Mouse (Mus musculus) macrophage (primary cell): Measurements from ENCODE around the gene Cd27. TPM values are rescaled to one million over a fixed set of nuclear protein-coding genes. Genes with fewer than 3 reads are reported as not detected.

Experiments
- H3K27ac ChIP-seq: fragments of 350-480 bp; formaldehyde crosslinking; 2 replicates; pipeline ENCODE4 v1.9.0; 2021
- H3K36me3 ChIP-seq: fragments of 350-480 bp; formaldehyde crosslinking; 2 replicates; pipeline ENCODE4 v1.9.0; 2021; ENCODE audit errors: inconsistent target
- H3K4me3 ChIP-seq: fragments of 350-480 bp; formaldehyde crosslinking; 2 replicates; pipeline ENCODE4 v1.9.0; 2021; ENCODE audit errors: inconsistent target
- H3K79me2 ChIP-seq: fragments of 350-480 bp; formaldehyde crosslinking; 2 replicates; pipeline ENCODE4 v1.9.0; 2021; ENCODE audit errors: inconsistent target
- WGBS: methylation state at CpG from one replicate; pipeline ENCODE4 v1.1.7; 2026; ENCODE audit warnings: inconsistent platforms; ENCODE audit not compliant: missing documents; 5-methylcytosine and 5-hydroxymethylcytosine counted together
- polyA plus RNA-seq: library from polyadenylated mRNA; stranded (reverse); fragments of 250-400 nt; gene quantifications from 3 replicates; pipeline ENCODE4 v1.2.4, GENCODE M21; 2018; ENCODE audit warnings: inconsistent platforms

The Cd27 gene
- polyA plus RNA-seq, 1 experiment from 2014 or later, result not detected

- Histone ChIP-seq H3K36me3 (no peaks in the 10 kb centered on the region), H3K27ac (no peak overlapping the region), H3K79me2 (peaks cover 16% of the 10 kb centered on the region; the same call in 1 of the 2 replicates), H3K4me3 (no peak overlapping the region)
- 89% methylated on average over 6 of the region's 6 CpGs for WGBS
These were observed 23.1 kb downstream of the Cd27 start for GRCm38 (mm10) chr6:125213715-125214114.

GRCm38 (mm10) chr6:125213129-125213528 lies 23.7 kb downstream of the Cd27 start:
- H3K79me2 ChIP-seq, result peaks cover 16% of the 10 kb centered on the region; the same call in 1 of the 2 replicates
- H3K27ac ChIP-seq, result no peak overlapping the region
- 90% methylated on average over 6 of the region's 6 CpGs for WGBS
- no peak overlapping the region for H3K4me3 ChIP-seq
- H3K36me3 ChIP-seq, result no peaks in the 10 kb centered on the region

- H3K36me3 ChIP-seq, result no peaks in the 10 kb centered on the region
- peaks cover 16% of the 10 kb centered on the region; the same call in 1 of the 2 replicates for H3K79me2 ChIP-seq
- no peak overlapping the region for H3K27ac ChIP-seq
- WGBS, result 21% methylated on average over 2 of the region's 2 CpGs
- no peak overlapping the region for H3K4me3 ChIP-seq
These were observed 24.2 kb downstream of the Cd27 start for GRCm38 (mm10) chr6:125212621-125213020.

GRCm38 (mm10) chr6:125210436-125210835 lies 26.4 kb downstream of the Cd27 start:
- Histone ChIP-seq H3K27ac (no peak overlapping the region), H3K36me3 (no peaks in the 10 kb centered on the region), H3K79me2 (no peaks in the 10 kb centered on the region), H3K4me3 (no peak overlapping the region)
- 100% methylated on average over 1 of the region's 1 CpGs for WGBS

- H3K79me2 ChIP-seq, result peaks cover 14% of the 10 kb centered on the region
- H3K4me3 ChIP-seq, result no peak overlapping the region
- H3K27ac ChIP-seq, result no peak overlapping the region
- H3K36me3 ChIP-seq, result peaks cover 8% of the 10 kb centered on the region; the same call in 1 of the 2 replicates
- 91% methylated on average over 4 of the region's 5 CpGs for WGBS
These were observed 39.6 kb downstream of the Cd27 start for GRCm38 (mm10) chr6:125197166-125197565.

GRCm38 (mm10) chr6:125196301-125196700 lies 40.5 kb downstream of the Cd27 start:
- no peak overlapping the region for H3K27ac ChIP-seq
- H3K79me2 ChIP-seq, result peaks cover 15% of the 10 kb centered on the region
- H3K36me3 ChIP-seq, result peaks cover 8% of the 10 kb centered on the region; the same call in 1 of the 2 replicates
- H3K4me3 ChIP-seq, result no peak overlapping the region
- WGBS, result 86% methylated on average over 3 of the region's 3 CpGs

GRCm38 (mm10) chr6:125195541-125196075 lies 41.2 kb downstream of the Cd27 start:
- 86% methylated on average over 1 of the region's 1 CpGs for WGBS

GRCm38 (mm10) chr6:125193390-125193789 lies 43.4 kb downstream of the Cd27 start:
- WGBS, result 48% methylated on average over 6 of the region's 7 CpGs
- Histone ChIP-seq H3K79me2 (peaks cover 44% of the 10 kb centered on the region), H3K36me3 (peaks cover 8% of the 10 kb centered on the region; the same call in 1 of the 2 replicates), H3K27ac (peak overlapping the region; percentile 4), H3K4me3 (peak overlapping the region; percentile 91; the same call in 1 of the 2 replicates)

More at GRCm38 (mm10) chr6:125195541-125196075, 41.2 kb downstream of the Cd27 start:
- no peak overlapping the region for H3K4me3 ChIP-seq
- peaks cover 22% of the 10 kb centered on the region for H3K79me2 ChIP-seq
- H3K27ac ChIP-seq, result no peak overlapping the region
- H3K36me3 ChIP-seq, result peaks cover 8% of the 10 kb centered on the region; the same call in 1 of the 2 replicates

GRCm38 (mm10) chr6:125192841-125193240 lies 44.0 kb downstream of the Cd27 start:
- 30% methylated on average over 5 of the region's 5 CpGs for WGBS
- H3K36me3 ChIP-seq, result peaks cover 8% of the 10 kb centered on the region; the same call in 1 of the 2 replicates
- H3K27ac ChIP-seq, result peak overlapping the region; percentile 94
- peak overlapping the region; percentile 91 for H3K4me3 ChIP-seq
- peaks cover 49% of the 10 kb centered on the region for H3K79me2 ChIP-seq

- peaks cover 8% of the 10 kb centered on the region; the same call in 1 of the 2 replicates for H3K36me3 ChIP-seq
- peaks cover 56% of the 10 kb centered on the region for H3K79me2 ChIP-seq
- peak overlapping the region; percentile 94 for H3K27ac ChIP-seq
- H3K4me3 ChIP-seq, result peak overlapping the region; percentile 91
- under 1% methylated on average over 32 of the region's 34 CpGs for WGBS
These were observed 44.6 kb downstream of the Cd27 start for GRCm38 (mm10) chr6:125192016-125192714.

- WGBS, result 4% methylated on average over 44 of the region's 54 CpGs
- H3K27ac ChIP-seq, result peak within 1 kb of the TSS; percentile 94
- H3K36me3 ChIP-seq, result peaks cover 8% of the 10 kb centered on the region; the same call in 1 of the 2 replicates
- peaks cover 60% of the 10 kb centered on the region for H3K79me2 ChIP-seq
- peak within 1 kb of the TSS; percentile 91 for H3K4me3 ChIP-seq
These were observed 45.3 kb downstream of the Cd27 start, which contains the start of the genes Ncapd2 and Mrpl51 for GRCm38 (mm10) chr6:125191332-125192015. TSS of gene Ncapd2 (minus strand) at chr6:125191701. TSS of gene Mrpl51 (plus strand) at chr6:125191801.

- H3K79me2 ChIP-seq, result peaks cover 60% of the 10 kb centered on the region
These were observed 46.0 kb downstream of the Cd27 start for GRCm38 (mm10) chr6:125190816-125191215.

GRCm38 (mm10) chr6:125186203-125186602 lies 50.6 kb downstream of the Cd27 start:
- H3K36me3 ChIP-seq, result no peaks in the 10 kb centered on the region; the same call in 1 of the 2 replicates
- WGBS, result 97% methylated on average over 10 of the region's 10 CpGs
- H3K79me2 ChIP-seq, result peaks cover 44% of the 10 kb centered on the region

More at GRCm38 (mm10) chr6:125190816-125191215, 46.0 kb downstream of the Cd27 start:
- peak overlapping the region; percentile 75 for H3K27ac ChIP-seq
- peak overlapping the region; percentile 91 for H3K4me3 ChIP-seq
- peaks cover 8% of the 10 kb centered on the region; the same call in 1 of the 2 replicates for H3K36me3 ChIP-seq

More at GRCm38 (mm10) chr6:125186203-125186602, 50.6 kb downstream of the Cd27 start:
- no peak overlapping the region for H3K4me3 ChIP-seq
- no peak overlapping the region for H3K27ac ChIP-seq
